8 mouse cellular contexts compared by ENCODE assay signal in the genomic region with DNA sequence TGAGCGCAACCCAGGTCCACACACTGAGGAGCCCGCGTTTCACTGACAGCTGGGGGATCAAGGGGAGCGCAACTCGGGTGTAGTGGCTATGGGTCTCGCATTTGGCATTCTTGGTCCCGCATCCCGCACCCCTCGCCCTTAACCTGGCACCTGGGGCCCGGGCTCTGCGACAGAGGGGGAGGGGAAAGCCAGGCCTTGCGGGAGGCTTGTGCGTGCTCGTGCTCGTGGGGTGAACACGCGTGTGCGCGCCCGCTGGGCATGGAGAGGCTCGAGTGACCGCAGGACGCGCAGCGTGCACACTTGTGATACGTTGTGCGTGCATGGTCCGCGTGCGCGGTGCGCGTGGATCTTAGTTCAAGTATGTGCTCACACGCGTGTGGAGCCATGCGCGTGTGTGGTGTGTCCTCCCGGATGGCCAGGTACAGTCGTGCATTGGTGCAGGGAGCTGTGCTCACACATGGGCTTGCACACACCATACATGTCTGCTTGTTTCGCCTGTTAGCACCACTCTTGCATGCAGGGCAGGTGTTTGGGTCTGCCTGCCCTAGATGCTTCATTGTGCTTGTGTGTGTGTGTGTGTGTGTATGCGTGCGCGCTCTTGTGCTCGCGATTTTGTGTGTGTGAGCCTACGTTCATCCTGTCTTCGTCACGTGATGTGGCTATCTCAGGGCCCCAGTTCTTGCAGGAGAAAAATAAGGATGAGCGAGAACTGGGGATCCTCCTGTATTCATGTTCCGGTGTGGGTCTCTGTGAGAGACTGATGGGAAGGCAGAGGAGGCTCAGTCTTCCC. TPM values are rescaled to one million over a fixed set of nuclear protein-coding genes. Genes with fewer than 3 reads are reported as not detected.
DNase-seq lines count a peak whose midpoint lies in the region; ATAC-seq lines count a peak whose summit lies in the region.

No protein-coding gene starts in this region.

- WGBS in hindbrain, embryonic 15.5 days: 11% methylated on average over 50 of the region's 50 CpGs
- 16% methylated on average over 50 of the region's 50 CpGs for WGBS in midbrain, embryonic 12.5 days

- peak overlapping the region; percentile 97 for H3K27ac ChIP-seq in hindbrain, embryonic 15.5 days (replicated peaks)
- peak overlapping the region; percentile 85 for H3K27ac ChIP-seq in midbrain, embryonic 12.5 days (replicated peaks)

- 0 out of 2 replicates have a peak, but pooled peaks cover under 1% of the 10 kb centered on the region for H3K27me3 ChIP-seq in erythroblast, embryonic 14.5 days (ENCODE audit: control insufficient read depth)
- H3K27me3 ChIP-seq in hindbrain, embryonic 15.5 days: 0 out of 2 replicates have a peak, but pooled peaks cover under 1% of the 10 kb centered on the region
- H3K27me3 ChIP-seq in midbrain, embryonic 12.5 days: peaks cover 13% of the 10 kb centered on the region; the same call in 1 of the 2 replicates

- H3K4me2 ChIP-seq in hindbrain, embryonic 15.5 days: peak overlapping the region; percentile 79
- H3K4me2 ChIP-seq in midbrain, embryonic 12.5 days (replicated peaks): peak overlapping the region; percentile 89

- peak overlapping the region; percentile 71 for H3K4me3 ChIP-seq in erythroblast, embryonic 14.5 days (replicated peaks)
- peak overlapping the region; percentile 84 for H3K4me3 ChIP-seq in hindbrain, embryonic 15.5 days
- peak overlapping the region; percentile 68 for H3K4me3 ChIP-seq in midbrain, embryonic 12.5 days

- peaks cover 39% of the 10 kb centered on the region for H3K36me3 ChIP-seq in erythroblast, embryonic 14.5 days (ENCODE audit: control insufficient read depth)
- H3K36me3 ChIP-seq in hindbrain, embryonic 15.5 days: peaks cover 17% of the 10 kb centered on the region
- peaks cover 20% of the 10 kb centered on the region for H3K36me3 ChIP-seq in midbrain, embryonic 12.5 days

- H3K4me1 ChIP-seq in erythroblast, embryonic 14.5 days (ENCODE audit: control insufficient read depth): peaks cover 75% of the 10 kb centered on the region
- peaks cover 60% of the 10 kb centered on the region for H3K4me1 ChIP-seq in hindbrain, embryonic 15.5 days (replicated peaks)
- H3K4me1 ChIP-seq in midbrain, embryonic 12.5 days: peaks cover 27% of the 10 kb centered on the region

- intact Hi-C loops in left cerebral cortex, postnatal 14 days (cut with DNase I): loop anchor here (10.0 kb wide), 1 partner anchor 50 kb away; the partner anchor contains the start of gene Iqcn

- ATAC-seq in hindbrain, embryonic 15.5 days (ENCODE audit: low FRiP score, low read depth): peak; percentile 47
- peak; percentile 36 for ATAC-seq in midbrain, embryonic 12.5 days (ENCODE audit: low FRiP score, low read depth)

- H3K9ac ChIP-seq in hindbrain, embryonic 15.5 days: peak overlapping the region; percentile 97
- peak overlapping the region; percentile 79 for H3K9ac ChIP-seq in midbrain, embryonic 12.5 days (replicated peaks)

- peak; percentile 86 for DNase-seq in layer of hippocampus, adult 11-12 months (ENCODE audit: low spot score)
- no peak for DNase-seq in layer of hippocampus, adult 9-10 months (ENCODE audit: low spot score)
- DNase-seq in adrenal gland, postnatal 14 days: peak; percentile 88
- peak; percentile 80 to 92 for DNase-seq in left cerebral cortex, postnatal 14 days (ENCODE audit: low spot score in 2 of 2)
- DNase-seq in testis, postnatal 10 days (ENCODE audit: low spot score): peak; percentile 84

- H3K9me3 ChIP-seq in erythroblast, embryonic 14.5 days (ENCODE audit: control insufficient read depth, low read length): no peaks in the 10 kb centered on the region
- no peaks in the 10 kb centered on the region for H3K9me3 ChIP-seq in hindbrain, embryonic 15.5 days
- H3K9me3 ChIP-seq in midbrain, embryonic 12.5 days: no peaks in the 10 kb centered on the region

RNA-seq across cellular contexts. Expression of gene Rab3a, which starts 0.6 kb away (rescaled TPM):
- 56.2 and 75.1 TPM in 2 replicates for total RNA-seq in adrenal gland, postnatal 14 days (2021)
- polyA plus RNA-seq in erythroblast, embryonic 14.5 days (2012): 0.30 and 0.59 TPM in 2 replicates
- polyA plus RNA-seq in hindbrain, embryonic 15.5 days (2015; fragmentation: Nextera tagmentation; extraction: Ambion mirVana): 503 and 561 TPM in 2 replicates
- 100 to 1,000 TPM; 926 to 947 TPM for total RNA-seq in left cerebral cortex, postnatal 14 days (2021)
- polyA plus RNA-seq in midbrain, embryonic 12.5 days (2016; fragmentation: Nextera tagmentation; extraction: Ambion mirVana): 98.9 and 102 TPM in 2 replicates

RNA-seq across cellular contexts. Expression of gene Mpv17l2, which starts 5.7 kb away (rescaled TPM):
- 113 and 123 TPM in 2 replicates for total RNA-seq in adrenal gland, postnatal 14 days (2021)
- polyA plus RNA-seq in erythroblast, embryonic 14.5 days (2012): 11.4 and 15.6 TPM in 2 replicates
- 40.4 and 44.9 TPM in 2 replicates for polyA plus RNA-seq in hindbrain, embryonic 15.5 days (2015; fragmentation: Nextera tagmentation; extraction: Ambion mirVana)
- 10 to 100 TPM; 36.3 to 36.5 TPM for total RNA-seq in left cerebral cortex, postnatal 14 days (2021)
- polyA plus RNA-seq in midbrain, embryonic 12.5 days (2016; fragmentation: Nextera tagmentation; extraction: Ambion mirVana): 35.4 and 37.3 TPM in 2 replicates

RNA-seq across cellular contexts. Expression of gene Pik3r2, which starts 21.4 kb away (rescaled TPM):
- total RNA-seq in adrenal gland, postnatal 14 days (2021): 35.4 and 44.0 TPM in 2 replicates
- polyA plus RNA-seq in erythroblast, embryonic 14.5 days (2012): 3.8 and 4.9 TPM in 2 replicates
- polyA plus RNA-seq in hindbrain, embryonic 15.5 days (2015; fragmentation: Nextera tagmentation; extraction: Ambion mirVana): 104 and 113 TPM in 2 replicates
- total RNA-seq in left cerebral cortex, postnatal 14 days (2021): 100 to 1,000 TPM; 162 to 174 TPM
- polyA plus RNA-seq in midbrain, embryonic 12.5 days (2016; fragmentation: Nextera tagmentation; extraction: Ambion mirVana): 73.4 and 74.6 TPM in 2 replicates

RNA-seq across cellular contexts. Expression of gene Pde4c, which starts 31.5 kb away (rescaled TPM):
- 1.9 TPM in 2 replicates for total RNA-seq in adrenal gland, postnatal 14 days (2021)
- polyA plus RNA-seq in erythroblast, embryonic 14.5 days (2012): 0.02 TPM in 1 of 2 replicates, not detected in the other
- polyA plus RNA-seq in hindbrain, embryonic 15.5 days (2015; fragmentation: Nextera tagmentation; extraction: Ambion mirVana): 0.21 and 0.35 TPM in 2 replicates
- total RNA-seq in left cerebral cortex, postnatal 14 days (2021): 1 to 10 TPM; 1.0 to 1.7 TPM
- polyA plus RNA-seq in midbrain, embryonic 12.5 days (2016; fragmentation: Nextera tagmentation; extraction: Ambion mirVana): 0.15 and 0.39 TPM in 2 replicates

RNA-seq across cellular contexts. Expression of gene Gm3336, which starts 36.7 kb away (rescaled TPM):
- total RNA-seq in adrenal gland, postnatal 14 days (2021): 0.70 TPM in 1 of 2 replicates, not detected in the other
- not detected in 2 replicates for polyA plus RNA-seq in erythroblast, embryonic 14.5 days (2012)
- polyA plus RNA-seq in hindbrain, embryonic 15.5 days (2015; fragmentation: Nextera tagmentation; extraction: Ambion mirVana): not detected in 2 replicates
- total RNA-seq in left cerebral cortex, postnatal 14 days (2021): not detected
- not detected in 2 replicates for polyA plus RNA-seq in midbrain, embryonic 12.5 days (2016; fragmentation: Nextera tagmentation; extraction: Ambion mirVana)

Comparison
In these comparisons a context has a peak if more than half of its experiments do, and no peak if none do; other contexts are left out.
1. RNA of gene Rab3a, which starts 0.6 kb away (polyA plus RNA-seq): 503 to 561 TPM in hindbrain, embryonic 15.5 days and 98.9 to 102 TPM in midbrain, embryonic 12.5 days; 0.30 to 0.59 TPM in erythroblast, embryonic 14.5 days; every median in the first group is over 10 times any median in the second.
2. RNA of gene Pik3r2, which starts 21.4 kb away (polyA plus RNA-seq): 104 to 113 TPM in hindbrain, embryonic 15.5 days and 73.4 to 74.6 TPM in midbrain, embryonic 12.5 days; 3.8 to 4.9 TPM in erythroblast, embryonic 14.5 days; every median in the first group is over 10 times any median in the second.
3. Peak in every context shown above with its lines, with median percentiles within 50 percentile points of each other: H3K4me3 ChIP-seq.